Comparison of ENCODE assay signal across 14 mouse cellular contexts in the genomic region with DNA sequence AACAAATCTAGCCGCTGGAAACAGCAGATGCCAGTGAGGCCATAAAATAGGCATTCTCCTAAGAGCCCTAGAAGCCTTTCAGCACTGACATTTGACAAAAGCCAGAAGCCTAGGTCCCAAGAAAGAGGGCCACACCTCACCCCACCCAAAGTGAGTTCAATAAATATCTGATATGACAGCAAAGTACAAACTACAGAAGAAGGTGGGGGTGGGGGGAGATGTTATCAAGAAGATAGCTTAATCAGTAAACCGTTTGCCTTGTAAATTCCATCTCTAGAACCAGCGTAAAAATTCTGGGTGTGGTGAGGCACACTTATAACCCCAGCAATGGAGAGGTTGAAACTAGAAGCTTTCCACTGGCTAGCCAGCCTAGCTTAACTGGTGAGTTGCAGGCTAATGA.
DNase-seq lines count a peak whose midpoint lies in the region; ATAC-seq and TF ChIP-seq lines count a peak whose summit lies in the region.
"Had no signal": no experiment of that assay in that cellular context is flagged by ENCODE, and none has a peak within 500 bp of the region (broad histone marks: within the 10 kb centered on the region; RNA-seq: fewer than 3 reads in every experiment).

No protein-coding gene starts in this region.

- H3K79me2 ChIP-seq in heart, adult 2 months (replicated peaks; ENCODE audit: control insufficient read depth, insufficient read depth, low read length): peaks cover 6% of the 10 kb centered on the region

- no peak for ATAC-seq in limb, embryonic 12.5 days (ENCODE audit: insufficient number of reproducible peaks, insufficient read depth, low FRiP score, low TSS enrichment, low read depth)
- ATAC-seq in midbrain, embryonic 13.5 days: no peak
- ATAC-seq: hindbrain, embryonic 16.5 days had no signal

- no peaks in the 10 kb centered on the region for H3K9me3 ChIP-seq in limb, embryonic 12.5 days
- no peaks in the 10 kb centered on the region for H3K9me3 ChIP-seq in midbrain, embryonic 13.5 days
- H3K9me3 ChIP-seq: limb, embryonic 15.5 days had no signal

- no peak for TF ChIP-seq EP300 in heart, adult 2 months (IDR thresholded peaks at IDR 0.05; ENCODE audit: insufficient read depth, low read depth, low read length)

- no peak overlapping the region for H3K4me3 ChIP-seq in heart, adult 2 months
- H3K4me3 ChIP-seq in limb, embryonic 12.5 days (replicated peaks): no peak overlapping the region
- no peak overlapping the region for H3K4me3 ChIP-seq in midbrain, embryonic 13.5 days (replicated peaks)
- H3K4me3 ChIP-seq: limb, embryonic 15.5 days had no signal

- 28% methylated on average over 3 of the region's 3 CpGs for WGBS in heart, adult 2 months
- 4% methylated on average over 3 of the region's 3 CpGs for WGBS in limb, embryonic 12.5 days
- WGBS in midbrain, embryonic 13.5 days: 77% methylated on average over 3 of the region's 3 CpGs

- no peak for TF ChIP-seq POLR2A in heart, adult 2 months (IDR thresholded peaks at IDR 0.05; ENCODE audit: insufficient read depth, low read depth, low read length)

- peak overlapping the region; percentile 43 for H3K27ac ChIP-seq in heart, adult 2 months
- peak overlapping the region; percentile 66 for H3K27ac ChIP-seq in limb, embryonic 12.5 days
- H3K27ac ChIP-seq in midbrain, embryonic 13.5 days: no peak overlapping the region

- intact Hi-C loops in heart, adult 2 months (cut with DNase I): no loop called here

- no peaks in the 10 kb centered on the region for H3K27me3 ChIP-seq in heart, adult 2 months (ENCODE audit: control insufficient read depth, insufficient read depth, low read length)
- H3K27me3 ChIP-seq in limb, embryonic 12.5 days: no peaks in the 10 kb centered on the region
- H3K27me3 ChIP-seq in midbrain, embryonic 13.5 days: no peaks in the 10 kb centered on the region
- H3K27me3 ChIP-seq: limb, embryonic 15.5 days had no signal

- DNase-seq in heart, adult 2 months: peak in 1 of 2 experiments; percentile 16
- no peak for DNase-seq in heart, postnatal 4 days
- peak; percentile 55 for DNase-seq in MN1 (ENCODE audit: low spot score)
- peak; percentile 79 for DNase-seq in forelimb bud, embryonic 11.5 days (ENCODE audit: low read depth, low spot score)
- no peak for DNase-seq in adrenal gland, adult 18-20 months (ENCODE audit: low spot score in 2 of 2)
- no peak for DNase-seq in left cerebral cortex, adult 11 months (ENCODE audit: low spot score)
- DNase-seq: cerebellum, adult 8-10 months; gastrocnemius, postnatal 25 days; lung, postnatal 10 days; right cerebral cortex, postnatal 4 days had no signal

- peak overlapping the region; percentile 18; the same call in 1 of the 2 replicates for H3K4me2 ChIP-seq in limb, embryonic 12.5 days
- no peak overlapping the region for H3K4me2 ChIP-seq in midbrain, embryonic 13.5 days (replicated peaks)
- H3K4me2 ChIP-seq: limb, embryonic 15.5 days had no signal

- H3K9ac ChIP-seq in heart, adult 2 months (ENCODE audit: low read depth, low read length): no peak overlapping the region
- no peak overlapping the region for H3K9ac ChIP-seq in limb, embryonic 12.5 days (replicated peaks)
- no peak overlapping the region for H3K9ac ChIP-seq in midbrain, embryonic 13.5 days (replicated peaks)
- H3K9ac ChIP-seq: limb, embryonic 15.5 days had no signal

- no peak for TF ChIP-seq CTCF in heart, adult 2 months (IDR thresholded peaks at IDR 0.05)

- H3K36me3 ChIP-seq in heart, adult 2 months (ENCODE audit: control insufficient read depth, insufficient read depth, low read length): peaks cover 7% of the 10 kb centered on the region
- H3K36me3 ChIP-seq in limb, embryonic 12.5 days: no peaks in the 10 kb centered on the region
- no peaks in the 10 kb centered on the region for H3K36me3 ChIP-seq in midbrain, embryonic 13.5 days
- H3K36me3 ChIP-seq: limb, embryonic 15.5 days had no signal

- H3K4me1 ChIP-seq in heart, adult 2 months (ENCODE audit: control insufficient read depth, insufficient read depth, low read length): peaks cover 36% of the 10 kb centered on the region
- peaks cover 71% of the 10 kb centered on the region for H3K4me1 ChIP-seq in limb, embryonic 12.5 days (replicated peaks)
- peaks cover 20% of the 10 kb centered on the region for H3K4me1 ChIP-seq in midbrain, embryonic 13.5 days (replicated peaks)

Comparison
In these comparisons a context has a peak if more than half of its experiments do, and no peak if none do; other contexts are left out.
1. DNase-seq: peak in MN1 (single experiment) and forelimb bud, embryonic 11.5 days (single experiment); none in heart, postnatal 4 days (single experiment), adrenal gland, adult 18-20 months (0 of 2) and left cerebral cortex, adult 11 months (single experiment).